Mouse (Mus musculus): ENCODE measurements around the gene Itgav. TPM values are rescaled to one million over a fixed set of nuclear protein-coding genes. Genes with fewer than 3 reads are reported as not detected.

The Itgav gene
- polyA plus RNA-seq, 1 experiment from 2014 or later = 54.9 TPM

DNA sequence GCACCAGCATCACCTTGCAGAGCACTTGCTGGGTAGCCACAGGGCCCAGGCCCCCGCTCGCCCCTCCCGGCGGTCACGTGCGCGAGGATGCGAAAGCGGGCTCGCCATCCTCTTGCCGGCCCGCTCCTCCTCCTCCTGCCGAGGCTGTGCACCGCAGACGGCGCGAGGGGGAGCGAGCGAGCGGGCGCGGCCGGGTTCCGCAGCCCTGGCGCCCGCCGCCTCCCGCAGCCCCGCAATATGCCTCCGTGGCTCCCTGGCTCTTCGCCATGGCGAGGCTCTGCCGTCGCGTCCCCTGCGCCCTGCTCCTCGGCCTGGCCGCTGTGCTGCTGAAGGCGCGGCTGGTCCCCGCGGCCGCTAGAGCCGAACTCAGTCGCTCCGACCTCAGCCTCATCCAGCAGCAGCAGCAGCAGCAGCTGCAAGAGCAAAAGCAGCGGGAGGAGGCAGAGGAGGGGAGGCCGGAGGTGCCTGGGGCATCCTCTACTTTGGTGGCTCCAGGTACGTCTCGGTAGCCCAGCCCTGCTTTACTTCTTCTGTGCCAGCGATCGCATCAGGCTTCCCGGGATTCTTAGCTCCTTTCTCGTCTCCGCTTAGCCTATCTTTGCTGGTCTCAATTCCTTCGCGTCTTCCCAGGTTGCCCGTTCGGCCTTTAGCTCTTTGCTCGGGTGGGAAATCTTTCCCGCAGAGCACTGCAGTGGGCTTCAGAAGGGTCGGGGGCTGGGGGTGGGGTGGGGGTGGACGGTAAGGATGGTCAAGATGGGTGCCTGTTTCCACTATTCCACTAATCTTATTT is 88.5 kb downstream of the Itgav start, which contains the start of gene Fam171b:
Fam171b (plus strand) TSS at position 154 of the 790 bp plus-strand sequence.
- DNase-seq (ENCODE audit: low spot score) = peak; percentile 40

GRCm38 (mm10) chr2:83813273-83813892 is 89.2 kb downstream of the Itgav start:
- no peak for DNase-seq (ENCODE audit: low spot score)

DNA sequence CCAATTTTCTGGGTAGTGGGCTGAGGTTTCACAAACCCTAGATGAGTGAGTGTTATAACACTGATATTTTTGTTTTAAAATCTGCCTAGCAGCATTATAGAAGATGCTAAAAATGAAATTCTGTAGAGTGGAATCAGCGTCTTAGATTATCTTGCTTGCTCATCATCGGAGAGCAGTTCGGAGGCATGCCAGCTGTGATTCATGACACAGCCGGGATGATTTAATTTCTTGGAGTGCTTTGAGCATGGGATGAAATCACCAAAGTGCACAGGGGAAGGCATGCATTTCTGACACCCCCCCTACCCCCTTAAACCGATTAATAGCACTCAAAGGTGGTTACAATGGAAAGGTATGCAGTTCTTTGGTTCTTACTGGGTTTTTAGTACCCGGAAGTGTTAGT is 89.8 kb downstream of the Itgav start:
- DNase-seq (ENCODE audit: low spot score) = no peak

DNA sequence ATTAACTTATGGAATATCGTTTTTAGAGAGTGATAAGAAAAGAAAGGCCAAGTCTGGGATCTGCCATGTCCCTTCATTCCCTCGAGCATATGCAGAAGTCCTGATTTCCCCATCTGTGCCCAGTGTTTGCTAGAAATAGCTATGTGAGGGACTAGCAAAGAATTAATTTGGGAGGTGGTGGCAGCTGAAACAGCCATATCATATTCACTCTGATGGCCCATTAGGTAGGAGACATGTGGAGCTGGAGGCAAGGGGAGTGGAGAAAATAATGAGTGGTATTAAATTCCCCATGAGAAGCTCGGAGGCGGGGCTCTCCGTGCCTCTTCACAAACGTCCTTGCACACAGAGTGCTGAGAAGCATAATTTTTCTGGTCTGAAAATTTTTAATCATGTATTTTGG is 92.0 kb downstream of the Itgav start:
- no peak for DNase-seq (ENCODE audit: low spot score)

- no peak for DNase-seq (ENCODE audit: low spot score)
Observed at GRCm38 (mm10) chr2:83825161-83825560, 101.0 kb downstream of the Itgav start.

DNA sequence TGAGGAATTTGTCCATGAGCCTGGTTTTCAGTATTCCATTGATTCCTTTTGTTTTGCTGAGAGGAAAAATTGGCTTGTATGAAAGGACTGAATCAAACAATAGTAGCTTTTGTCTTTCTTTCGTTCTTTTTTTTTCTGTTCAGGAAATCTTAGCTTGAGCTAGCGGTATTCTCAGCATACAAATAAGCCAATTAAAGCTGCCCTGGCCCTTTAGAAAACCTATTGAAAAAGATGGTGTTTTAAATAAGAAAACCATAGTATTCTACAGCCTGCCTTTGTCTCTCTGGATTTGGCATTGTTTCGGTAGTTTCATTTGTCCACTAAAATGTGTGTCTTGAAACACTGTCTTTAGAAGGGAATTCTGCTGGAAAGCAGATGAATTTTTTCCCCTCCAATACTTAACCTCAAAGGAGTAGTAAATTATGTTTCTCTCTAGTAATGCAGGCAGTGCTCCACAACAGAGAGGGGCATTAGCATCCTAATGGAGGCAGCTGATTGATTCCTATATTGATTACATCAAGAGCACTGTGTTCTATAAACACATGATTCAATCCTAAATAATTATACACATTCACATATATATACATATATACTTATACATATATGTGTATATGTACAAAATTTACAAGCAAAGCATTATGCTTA is 104.8 kb downstream of the Itgav start:
- no peak for DNase-seq (ENCODE audit: low spot score)

- DNase-seq (ENCODE audit: low spot score) = no peak
Observed at GRCm38 (mm10) chr2:83832903-83833302, 108.7 kb downstream of the Itgav start.

DNA sequence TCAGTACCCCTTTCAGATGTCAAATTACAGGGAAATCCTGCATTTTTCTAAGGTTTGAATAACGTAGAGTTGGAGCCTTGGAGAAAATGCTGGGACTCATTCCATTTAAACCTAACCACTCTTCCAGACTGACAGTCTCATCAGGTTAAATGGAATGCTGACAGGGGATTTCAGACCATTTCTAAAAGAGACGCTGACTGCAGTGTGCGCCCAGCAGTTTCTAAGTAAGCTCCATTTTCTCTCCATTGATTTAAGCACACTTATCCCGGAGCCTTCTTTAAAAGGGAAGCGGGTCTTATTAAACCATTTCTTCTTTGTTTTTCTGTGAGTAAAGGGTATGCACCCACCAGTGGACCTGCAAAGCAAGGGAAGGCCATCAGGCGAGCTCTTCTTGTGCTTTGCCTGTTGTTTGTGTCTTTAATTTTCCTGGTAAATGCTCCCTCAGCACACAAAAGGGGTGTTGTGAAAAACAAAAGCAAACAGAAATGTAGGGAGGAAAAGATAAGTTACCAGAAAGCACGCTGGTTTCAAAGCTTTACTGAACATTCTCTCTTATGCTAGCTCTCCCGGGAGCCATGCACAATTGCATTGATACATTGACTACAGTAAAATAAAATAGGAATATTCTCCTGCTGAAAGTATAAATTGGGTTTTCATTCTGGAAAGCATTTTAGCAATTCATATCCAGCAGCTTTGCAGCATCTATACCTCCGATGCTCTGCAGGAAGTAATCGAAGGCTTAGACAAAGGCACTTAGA is 111.3 kb downstream of the Itgav start:
- no peak for DNase-seq (ENCODE audit: low spot score)

DNA sequence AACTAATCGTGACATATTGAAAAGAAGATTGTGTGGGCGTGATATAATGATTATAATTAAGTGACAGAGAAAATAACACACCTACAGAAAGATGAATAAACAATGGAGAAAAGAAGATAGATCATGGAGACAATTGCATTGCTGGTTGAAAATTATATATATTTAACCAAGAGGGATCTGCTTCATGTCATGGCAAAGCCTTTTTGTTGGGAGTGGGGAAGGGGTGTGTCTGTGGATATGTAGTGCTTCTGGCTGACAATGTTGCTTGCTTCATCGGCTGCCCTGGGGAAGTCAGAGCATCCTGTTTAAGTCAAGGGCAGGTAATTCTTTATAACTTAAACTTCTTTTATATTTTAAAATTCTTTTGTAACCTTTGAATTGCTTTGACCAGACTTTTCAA is 124.3 kb downstream of the Itgav start:
- no peak for DNase-seq (ENCODE audit: low spot score)

DNA sequence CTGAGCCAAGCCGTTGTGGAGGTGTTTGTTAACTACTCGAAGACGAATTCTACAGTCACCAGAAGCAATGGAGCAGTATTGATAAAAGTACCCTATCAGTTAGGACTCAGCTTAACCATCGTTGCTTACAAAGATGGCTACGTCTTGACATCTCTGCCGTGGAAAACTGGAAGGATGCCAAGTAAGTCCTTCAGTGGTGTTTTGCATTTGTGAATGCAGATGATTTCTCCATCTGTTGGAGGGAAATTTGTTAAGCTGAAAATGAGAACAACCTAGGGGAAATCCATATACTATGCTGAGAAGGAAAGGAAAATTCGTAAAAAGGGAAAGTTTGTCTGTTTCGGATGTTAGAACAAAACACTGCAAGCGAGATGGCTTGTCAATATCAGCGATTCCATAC is 129.2 kb downstream of the Itgav start:
- DNase-seq (ENCODE audit: low spot score) = no peak

GRCm38 (mm10) chr2:83856236-83856635 is 132.0 kb downstream of the Itgav start:
- no peak for DNase-seq (ENCODE audit: low spot score)

Other genes starting within 250 kb of the Itgav start
- gene Zc3h15, start 80.0 kb upstream of the Itgav start, polyA plus RNA-seq (2015; fragmentation: Nextera tagmentation; extraction: Ambion mirVana) = 157 and 158 TPM in 2 replicates
- gene Fam171b, start 88.2 kb downstream of the Itgav start, polyA plus RNA-seq (2015; fragmentation: Nextera tagmentation; extraction: Ambion mirVana) = 0.60 and 0.94 TPM in 2 replicates
- gene Zswim2, start 216.8 kb downstream of the Itgav start, polyA plus RNA-seq (2015; fragmentation: Nextera tagmentation; extraction: Ambion mirVana) = 0.06 TPM in 1 of 2 replicates, not detected in the other
- not detected in 2 replicates for gene Gm13698, start 231.3 kb downstream of the Itgav start, polyA plus RNA-seq (2015; fragmentation: Nextera tagmentation; extraction: Ambion mirVana)
- gene Gm13693, start 237.1 kb downstream of the Itgav start, polyA plus RNA-seq (2015; fragmentation: Nextera tagmentation; extraction: Ambion mirVana) = not detected in 2 replicates
- gene Gm13695, start 242.9 kb downstream of the Itgav start, polyA plus RNA-seq (2015; fragmentation: Nextera tagmentation; extraction: Ambion mirVana) = not detected in 2 replicates
- not detected in 2 replicates for gene Gm13696, start 248.7 kb downstream of the Itgav start, polyA plus RNA-seq (2015; fragmentation: Nextera tagmentation; extraction: Ambion mirVana)